Mouse (Mus musculus) brain, embryonic 14.5 days (tissue): ENCODE measurements around the gene Gm17304. TPM values are rescaled to one million over a fixed set of nuclear protein-coding genes. Genes with fewer than 3 reads are reported as not detected.

ENCODE experiments used
- DNase-seq: peaks from one replicate; pipeline ENCODE4 v3.0.0-alpha.2; 2011; ENCODE audit warnings: low read depth
- CTCF ChIP-seq: fragments of 200-500 bp; IDR thresholded peaks from 2 replicates; pipeline ENCODE4 v1.5.1; 2012; ENCODE audit warnings: inconsistent platforms, mild to moderate bottlenecking, moderate library complexity, borderline replicate concordance; ENCODE audit not compliant: insufficient read depth, insufficient read length; ENCODE audit errors: extremely low read depth
- POLR2A ChIP-seq: fragments of 200-500 bp; IDR thresholded peaks from 2 replicates; pipeline ENCODE4 v1.6.1; 2012; ENCODE audit warnings: mild to moderate bottlenecking, inconsistent platforms, borderline replicate concordance; ENCODE audit not compliant: poor library complexity, insufficient read depth, insufficient read length, severe bottlenecking; ENCODE audit errors: extremely low read depth
- polyA plus RNA-seq: library from polyadenylated mRNA; depleted of rRNA; stranded (reverse); fragments of >200 nt; gene quantifications from 2 replicates; pipeline ENCODE4 v1.2.3, GENCODE M21; 2012

Gene Gm17304
- polyA plus RNA-seq, 1 experiment = not detected

DNA sequence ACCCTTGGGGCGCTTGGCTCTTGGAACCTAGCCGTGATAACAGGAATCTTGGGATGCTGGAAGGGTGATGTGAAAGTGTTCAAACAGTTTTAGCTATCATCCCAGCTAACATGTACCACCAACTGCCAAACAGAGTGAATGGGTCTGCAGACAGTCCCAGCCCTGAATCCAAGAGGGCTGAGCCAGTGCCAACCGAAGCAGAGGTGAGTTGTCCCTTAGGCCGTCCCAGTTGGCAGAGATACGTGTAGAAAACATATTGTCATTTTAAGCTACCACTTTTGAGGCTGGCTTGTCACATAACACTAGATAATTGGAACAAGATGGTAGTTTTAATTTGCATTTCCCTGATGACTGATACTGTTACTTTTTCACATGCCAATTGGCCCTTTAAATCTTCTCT is 18.2 kb upstream of the Gm17304 start:
- TF ChIP-seq POLR2A = no peak
- TF ChIP-seq CTCF = no peak
- DNase-seq = peak; percentile 55

- TF ChIP-seq CTCF = peak; percentile 38; the same call in 1 of the 2 replicates
- TF ChIP-seq POLR2A = no peak
- peak; percentile 61 for DNase-seq
Observed at GRCm38 (mm10) chr5:106594388-106594787, 14.5 kb upstream of the Gm17304 start.

- peak; percentile 33 for DNase-seq
- TF ChIP-seq POLR2A = no peak
- TF ChIP-seq CTCF = no peak
Observed at GRCm38 (mm10) chr5:106597472-106597871, 11.4 kb upstream of the Gm17304 start.

- peak; percentile 61 for DNase-seq
- TF ChIP-seq POLR2A (no peak), CTCF (no peak)
Observed at GRCm38 (mm10) chr5:106599482-106599881, 9.4 kb upstream of the Gm17304 start.

GRCm38 (mm10) chr5:106604381-106604780 is 4.5 kb upstream of the Gm17304 start:
- no peak for DNase-seq
- TF ChIP-seq CTCF (no peak), POLR2A (no peak)

DNA sequence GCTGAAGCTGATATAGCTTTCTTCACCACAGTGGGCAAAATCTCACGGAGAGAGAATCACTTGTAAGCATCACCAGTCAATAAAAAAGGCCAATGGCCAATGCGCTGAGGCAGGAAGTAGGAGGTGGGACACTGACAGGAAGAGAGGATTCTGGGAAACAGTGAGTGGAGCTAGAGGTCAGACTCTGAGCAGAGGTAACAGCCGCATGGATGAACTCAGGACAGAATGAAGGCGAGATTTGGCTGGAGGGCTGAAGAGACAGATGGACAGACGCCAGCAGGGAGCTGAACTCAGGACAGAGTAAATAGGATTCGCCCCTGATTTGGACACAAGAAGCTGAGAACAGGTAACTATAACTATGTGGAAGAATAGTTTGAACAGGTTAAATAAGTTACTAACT is 3.8 kb upstream of the Gm17304 start:
- TF ChIP-seq CTCF = no peak
- no peak for TF ChIP-seq POLR2A
- no peak for DNase-seq

DNA sequence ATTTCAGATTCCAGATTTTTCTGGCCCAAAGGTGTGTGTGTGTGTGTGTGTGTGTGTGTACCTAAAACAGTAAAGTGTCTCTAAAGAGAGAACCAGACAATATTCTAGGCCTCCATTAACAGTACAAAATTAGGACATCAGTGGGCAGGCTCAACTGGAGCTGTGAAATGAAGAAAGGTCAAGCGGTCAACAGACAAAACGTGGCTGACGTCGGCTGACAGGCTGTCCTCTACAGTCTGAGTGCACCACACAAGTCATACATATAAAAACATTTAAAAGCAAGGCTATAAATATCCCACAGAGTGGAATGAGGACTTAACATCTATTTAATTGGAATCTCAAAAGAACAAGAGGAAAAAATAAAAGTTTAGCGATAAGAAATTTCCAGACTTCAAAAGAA is 1.8 kb upstream of the Gm17304 start:
- DNase-seq = no peak
- TF ChIP-seq CTCF (no peak), POLR2A (no peak)

GRCm38 (mm10) chr5:106612151-106612550 is 3.3 kb downstream of the Gm17304 start:
- DNase-seq = no peak
- no peak for TF ChIP-seq CTCF
- no peak for TF ChIP-seq POLR2A

DNA sequence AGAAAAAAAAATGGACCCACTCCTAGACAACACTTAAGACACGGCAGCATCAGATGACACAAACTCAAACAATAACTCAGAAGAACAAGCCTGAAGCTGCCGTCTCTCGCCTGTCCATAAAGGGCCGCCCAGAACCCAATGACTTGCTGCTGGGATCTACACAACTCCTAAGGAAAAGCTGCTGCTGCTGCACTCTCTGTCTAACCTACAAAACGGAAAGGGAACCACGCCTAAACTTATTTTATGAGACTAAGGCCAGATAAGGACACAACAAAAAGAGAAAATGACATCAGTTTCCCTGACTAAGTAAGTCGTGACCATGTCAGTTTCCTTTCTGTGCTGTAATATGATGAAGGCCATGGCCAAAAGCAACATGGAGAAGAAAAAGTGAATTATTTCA is 5.7 kb downstream of the Gm17304 start:
- DNase-seq = no peak
- TF ChIP-seq POLR2A = no peak
- no peak for TF ChIP-seq CTCF

GRCm38 (mm10) chr5:106615006-106615405 is 6.1 kb downstream of the Gm17304 start:
- TF ChIP-seq CTCF (no peak), POLR2A (no peak)
- DNase-seq = no peak

- no peak for DNase-seq
Observed at GRCm38 (mm10) chr5:106620446-106620845, 11.5 kb downstream of the Gm17304 start.

GRCm38 (mm10) chr5:106622193-106622592 is 13.3 kb downstream of the Gm17304 start:
- TF ChIP-seq CTCF = no peak
- no peak for TF ChIP-seq POLR2A
- DNase-seq = no peak

More at GRCm38 (mm10) chr5:106620446-106620845, 11.5 kb downstream of the Gm17304 start:
- TF ChIP-seq POLR2A (no peak), CTCF (no peak)
